14 mouse cellular contexts compared by ENCODE assay signal in the genomic region with DNA sequence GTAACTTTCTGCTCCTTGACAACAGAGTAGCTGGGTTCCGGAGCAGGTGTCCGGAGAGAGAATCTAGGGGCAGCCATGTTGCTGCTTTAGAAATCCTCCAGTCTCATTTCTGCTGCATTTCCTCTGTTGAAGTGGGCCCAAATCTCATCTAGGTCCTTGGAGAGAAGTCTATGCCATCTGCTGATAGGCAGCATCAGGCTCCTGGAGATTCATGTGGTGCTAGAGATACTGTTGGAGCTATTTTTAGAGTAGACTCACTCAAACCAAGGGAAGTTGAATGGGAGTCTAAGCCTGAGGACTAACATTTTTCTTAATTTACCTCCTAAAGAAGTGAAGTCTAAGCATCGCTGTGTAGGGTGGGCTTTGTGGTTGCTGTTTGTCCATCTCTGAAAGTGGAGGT. TPM values are rescaled to one million over a fixed set of nuclear protein-coding genes. Genes with fewer than 3 reads are reported as not detected.
DNase-seq lines count a peak whose midpoint lies in the region; ATAC-seq and TF ChIP-seq lines count a peak whose summit lies in the region.
"Had no signal": no experiment of that assay in that cellular context is flagged by ENCODE, and none has a peak within 500 bp of the region (broad histone marks: within the 10 kb centered on the region; RNA-seq: fewer than 3 reads in every experiment).

No protein-coding gene starts in this region.

- H3K4me3 ChIP-seq in stomach, embryonic 15.5 days (replicated peaks): no peak overlapping the region
- H3K4me3 ChIP-seq in stomach, postnatal 0 days (ENCODE audit: low read depth, low read length): no peak overlapping the region
- no peak overlapping the region for H3K4me3 ChIP-seq in liver, embryonic 14.5 days (ENCODE audit: insufficient read depth in 1 of 2, low read depth in 2 of 2, low read length in 2 of 2)
- no peak overlapping the region for H3K4me3 ChIP-seq in kidney, adult 2 months (ENCODE audit: insufficient read depth, low read depth, low read length)
- no peak overlapping the region for H3K4me3 ChIP-seq in intestine, embryonic 15.5 days (replicated peaks)
- H3K4me3 ChIP-seq: embryonic facial prominence, embryonic 13.5 days had no signal

- H3K27me3 ChIP-seq in stomach, embryonic 15.5 days (replicated peaks): no peaks in the 10 kb centered on the region
- no peaks in the 10 kb centered on the region for H3K27me3 ChIP-seq in stomach, postnatal 0 days (ENCODE audit: control insufficient read depth, insufficient read depth, low read length)
- no peaks in the 10 kb centered on the region for H3K27me3 ChIP-seq in liver, embryonic 14.5 days (ENCODE audit: control insufficient read depth, insufficient read depth, low read length)
- H3K27me3 ChIP-seq in kidney, adult 2 months (replicated peaks; ENCODE audit: control insufficient read depth, insufficient read depth, low read length): no peaks in the 10 kb centered on the region
- H3K27me3 ChIP-seq in intestine, embryonic 15.5 days (replicated peaks): no peaks in the 10 kb centered on the region
- H3K27me3 ChIP-seq: embryonic facial prominence, embryonic 13.5 days had no signal

- H3K36me3 ChIP-seq in stomach, embryonic 15.5 days: no peaks in the 10 kb centered on the region
- no peaks in the 10 kb centered on the region for H3K36me3 ChIP-seq in stomach, postnatal 0 days (ENCODE audit: control insufficient read depth, insufficient read depth, low read length)
- H3K36me3 ChIP-seq in liver, embryonic 14.5 days (replicated peaks; ENCODE audit: control insufficient read depth, insufficient read depth, low read depth): no peaks in the 10 kb centered on the region
- H3K36me3 ChIP-seq in kidney, adult 2 months (ENCODE audit: control insufficient read depth, insufficient read depth, low read length): no peaks in the 10 kb centered on the region
- no peaks in the 10 kb centered on the region for H3K36me3 ChIP-seq in intestine, embryonic 15.5 days
- H3K36me3 ChIP-seq: embryonic facial prominence, embryonic 13.5 days had no signal

- no peak for TF ChIP-seq POLR2A in kidney, adult 2 months (IDR thresholded peaks at IDR 0.05; ENCODE audit: low read depth, low read length)

- WGBS in stomach, embryonic 15.5 days: 88% methylated on average over 3 of the region's 3 CpGs
- WGBS in stomach, postnatal 0 days: 89% methylated on average over 3 of the region's 3 CpGs
- WGBS in liver, embryonic 14.5 days (ENCODE audit: insufficient replicate concordance): 13% methylated on average over 3 of the region's 3 CpGs
- 96% methylated on average over 3 of the region's 3 CpGs for WGBS in kidney, adult 2 months
- 96% methylated on average over 3 of the region's 3 CpGs for WGBS in intestine, embryonic 15.5 days

- no peak for TF ChIP-seq EP300 in stomach, postnatal 0 days (optimal IDR thresholded peaks at IDR 0.05)
- peak; percentile 91 for TF ChIP-seq EP300 in liver, embryonic 14.5 days (IDR thresholded peaks at IDR 0.05; ENCODE audit: low read depth)

- H3K4me1 ChIP-seq in stomach, embryonic 15.5 days: no peaks in the 10 kb centered on the region
- no peaks in the 10 kb centered on the region for H3K4me1 ChIP-seq in stomach, postnatal 0 days (replicated peaks; ENCODE audit: control insufficient read depth, insufficient read depth)
- H3K4me1 ChIP-seq in liver, embryonic 14.5 days (replicated peaks; ENCODE audit: control insufficient read depth in 2 of 2, insufficient read depth in 2 of 2, low read length in 1 of 2): peaks cover 37 to 53% of the 10 kb centered on the region in 2 experiments
- no peaks in the 10 kb centered on the region; the same call in 1 of the 2 replicates for H3K4me1 ChIP-seq in kidney, adult 2 months (ENCODE audit: control insufficient read depth, insufficient read depth, low read length)
- H3K4me1 ChIP-seq in intestine, embryonic 15.5 days (replicated peaks): peaks cover 2% of the 10 kb centered on the region; the same call in 1 of the 2 replicates
- H3K4me1 ChIP-seq: embryonic facial prominence, embryonic 13.5 days had no signal

- H3K9me3 ChIP-seq in stomach, embryonic 15.5 days: no peaks in the 10 kb centered on the region
- H3K9me3 ChIP-seq in stomach, postnatal 0 days (ENCODE audit: control insufficient read depth, low read length): no peaks in the 10 kb centered on the region
- H3K9me3 ChIP-seq in liver, embryonic 14.5 days (ENCODE audit: control insufficient read depth, low read length): no peaks in the 10 kb centered on the region
- H3K9me3 ChIP-seq in intestine, embryonic 15.5 days: no peaks in the 10 kb centered on the region
- H3K9me3 ChIP-seq: embryonic facial prominence, embryonic 13.5 days had no signal

- no peak overlapping the region for H3K27ac ChIP-seq in stomach, embryonic 15.5 days
- no peak overlapping the region for H3K27ac ChIP-seq in stomach, postnatal 0 days (replicated peaks)
- H3K27ac ChIP-seq in liver, embryonic 14.5 days: peak overlapping the region; percentile 67
- no peak overlapping the region for H3K27ac ChIP-seq in kidney, adult 2 months (ENCODE audit: insufficient read depth, low read depth, low read length)
- H3K27ac ChIP-seq in intestine, embryonic 15.5 days: no peak overlapping the region
- H3K27ac ChIP-seq: embryonic facial prominence, embryonic 13.5 days had no signal

- ATAC-seq in stomach, embryonic 15.5 days (ENCODE audit: insufficient read depth, low FRiP score, low read depth): peak; percentile 39; the same call in 1 of the 2 replicates
- no peak for ATAC-seq in stomach, postnatal 0 days (ENCODE audit: low FRiP score, low TSS enrichment)
- ATAC-seq in common myeloid progenitor, adult 5-6 weeks (replicated peaks; ENCODE audit: low read depth, poor library complexity, severe bottlenecking): peak; percentile 22
- ATAC-seq in liver, embryonic 14.5 days (ENCODE audit: insufficient read depth): peak; percentile 72
- no peak for ATAC-seq in intestine, embryonic 15.5 days

- TF ChIP-seq CTCF in stomach, postnatal 0 days (IDR thresholded peaks at IDR 0.05; ENCODE audit: low read depth): no peak
- no peak for TF ChIP-seq CTCF in liver, embryonic 14.5 days (IDR thresholded peaks at IDR 0.05; ENCODE audit: low read depth)
- no peak for TF ChIP-seq CTCF in kidney, adult 2 months (conservative IDR thresholded peaks at IDR 0.05; ENCODE audit: insufficient read depth, insufficient read length, low read depth, low read length)

- H3K9ac ChIP-seq in stomach, embryonic 15.5 days: no peak overlapping the region
- H3K9ac ChIP-seq in stomach, postnatal 0 days (ENCODE audit: low read length): no peak overlapping the region
- peak overlapping the region; percentile 39; the same call in 1 of the 2 replicates for H3K9ac ChIP-seq in liver, embryonic 14.5 days (replicated peaks)
- H3K9ac ChIP-seq in intestine, embryonic 15.5 days: no peak overlapping the region
- H3K9ac ChIP-seq: embryonic facial prominence, embryonic 13.5 days had no signal

- no peak overlapping the region for H3K4me2 ChIP-seq in stomach, embryonic 15.5 days
- H3K4me2 ChIP-seq in stomach, postnatal 0 days (replicated peaks; ENCODE audit: low read depth): no peak overlapping the region
- peak overlapping the region; percentile 51 for H3K4me2 ChIP-seq in liver, embryonic 14.5 days (ENCODE audit: low read depth)
- no peak overlapping the region for H3K4me2 ChIP-seq in intestine, embryonic 15.5 days (replicated peaks)
- H3K4me2 ChIP-seq: embryonic facial prominence, embryonic 13.5 days had no signal

- no peak for DNase-seq in stomach, postnatal 0 days (ENCODE audit: low spot score)
- peak; percentile 71 to 72 (median 71) for DNase-seq in liver, embryonic 14.5 days (ENCODE audit: low read depth in 3 of 3, low spot score in 3 of 3)
- DNase-seq in kidney, adult 2 months: no peak
- no peak for DNase-seq in urinary bladder, postnatal 14 days (ENCODE audit: low spot score)
- DNase-seq: adrenal gland, adult 2 months; cerebellum, adult 8-10 months; gastrocnemius, postnatal 25 days; kidney, postnatal 4 days; layer of hippocampus, postnatal 36 days; lung, postnatal 14 days had no signal

RNA-seq across cellular contexts. Expression of a gene that starts 6.4 kb away (rescaled TPM):
- polyA plus RNA-seq in stomach, embryonic 15.5 days (2015; fragmentation: Nextera tagmentation; extraction: Ambion mirVana): 140 and 155 TPM in 2 replicates
- polyA plus RNA-seq in stomach, postnatal 0 days (2015; fragmentation: Nextera tagmentation; extraction: Ambion mirVana): 82.2 and 84.6 TPM in 2 replicates
- 335 and 349 TPM in 2 replicates for total RNA-seq in common myeloid progenitor, adult 5-6 weeks (2017)
- polyA plus RNA-seq in liver, embryonic 14.5 days (2012; rRNA removed): 35.4 and 37.1 TPM in 2 replicates
- polyA plus RNA-seq in liver, embryonic 14.5 days (2014; fragmentation: Nextera tagmentation; extraction: Ambion mirVana): 54.3 and 65.3 TPM in 2 replicates
- polyA plus RNA-seq in kidney, adult 2 months (2012; rRNA removed): 110 and 127 TPM in 2 replicates
- polyA plus RNA-seq in intestine, embryonic 15.5 days (2015; fragmentation: Nextera tagmentation; extraction: Ambion mirVana): 134 and 141 TPM in 2 replicates

RNA-seq across cellular contexts. Expression of a gene that starts 6.4 kb away (rescaled TPM):
- polyA plus RNA-seq in stomach, embryonic 15.5 days (2015; fragmentation: Nextera tagmentation; extraction: Ambion mirVana): 9.4 and 11.4 TPM in 2 replicates
- 5.6 and 5.8 TPM in 2 replicates for polyA plus RNA-seq in stomach, postnatal 0 days (2015; fragmentation: Nextera tagmentation; extraction: Ambion mirVana)
- total RNA-seq in common myeloid progenitor, adult 5-6 weeks (2017): 3.3 and 4.3 TPM in 2 replicates
- 3.5 and 3.9 TPM in 2 replicates for polyA plus RNA-seq in liver, embryonic 14.5 days (2012; rRNA removed)
- 4.1 and 4.3 TPM in 2 replicates for polyA plus RNA-seq in liver, embryonic 14.5 days (2014; fragmentation: Nextera tagmentation; extraction: Ambion mirVana)
- 7.1 and 8.7 TPM in 2 replicates for polyA plus RNA-seq in kidney, adult 2 months (2012; rRNA removed)
- 11.6 and 11.8 TPM in 2 replicates for polyA plus RNA-seq in intestine, embryonic 15.5 days (2015; fragmentation: Nextera tagmentation; extraction: Ambion mirVana)

Comparison
In these comparisons a context has a peak if more than half of its experiments do, and no peak if none do; other contexts are left out.
1. ATAC-seq: peak in stomach, embryonic 15.5 days (single experiment), common myeloid progenitor, adult 5-6 weeks (single experiment) and liver, embryonic 14.5 days (single experiment); none in stomach, postnatal 0 days (single experiment) and intestine, embryonic 15.5 days (single experiment).
2. DNase-seq: peak in liver, embryonic 14.5 days (3 of 3); none in stomach, postnatal 0 days (single experiment), kidney, adult 2 months (single experiment) and urinary bladder, postnatal 14 days (single experiment).